Comparison of ENCODE assay signal across 22 mouse cellular contexts in the genomic region with DNA sequence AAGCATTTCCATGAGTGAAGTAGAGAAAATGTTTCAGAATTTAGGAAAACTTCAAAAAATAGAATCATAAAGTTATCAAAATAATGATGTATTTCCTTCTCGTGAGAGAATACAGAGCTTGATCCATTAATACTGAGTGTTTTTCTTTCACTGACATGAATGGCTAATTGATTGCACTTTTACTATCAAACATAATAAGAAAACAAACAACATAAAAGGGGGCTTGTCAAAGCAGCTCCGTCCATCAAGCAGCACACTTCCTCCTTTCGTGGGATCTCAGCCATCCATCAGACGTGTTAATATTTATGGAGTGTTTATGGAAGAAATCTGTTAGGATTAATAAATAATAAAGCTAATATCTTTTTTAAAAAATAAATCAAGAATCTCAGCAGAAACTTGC.
A peak's percentile ranks its signal among the peaks of the same experiment; 100 is the strongest.
DNase-seq lines count a peak whose midpoint lies in the region; ATAC-seq and TF ChIP-seq lines count a peak whose summit lies in the region.
"Had no signal": no experiment of that assay in that cellular context is flagged by ENCODE, and none has a peak within 500 bp of the region (broad histone marks: within the 10 kb centered on the region; RNA-seq: fewer than 3 reads in every experiment).

No protein-coding gene starts in this region.

- H3K27ac ChIP-seq in kidney, postnatal 0 days: no peak overlapping the region
- H3K27ac ChIP-seq in lung, embryonic 14.5 days (ENCODE audit: low read depth): no peak overlapping the region

- H3K9me3 ChIP-seq in kidney, postnatal 0 days (replicated peaks; ENCODE audit: low read length): no peaks in the 10 kb centered on the region
- no peaks in the 10 kb centered on the region for H3K9me3 ChIP-seq in lung, embryonic 14.5 days (ENCODE audit: low read depth, low read length)

- H3K36me3 ChIP-seq in kidney, postnatal 0 days (ENCODE audit: insufficient read depth, low read length): no peaks in the 10 kb centered on the region
- H3K36me3 ChIP-seq in lung, embryonic 14.5 days (ENCODE audit: insufficient read depth): no peaks in the 10 kb centered on the region
- H3K36me3 ChIP-seq: G1E had no signal

- intact Hi-C loops in heart, postnatal 10 days (cut with DNase I): no loop called here

- H3K27me3 ChIP-seq in kidney, postnatal 0 days (ENCODE audit: insufficient read depth, low read length): no peaks in the 10 kb centered on the region
- no peaks in the 10 kb centered on the region for H3K27me3 ChIP-seq in lung, embryonic 14.5 days (ENCODE audit: insufficient read depth, low read length)
- H3K27me3 ChIP-seq: CH12.LX had no signal

- H3K4me2 ChIP-seq in kidney, postnatal 0 days (ENCODE audit: low read length): no peak overlapping the region
- no peak overlapping the region for H3K4me2 ChIP-seq in lung, embryonic 14.5 days

- H3K4me1 ChIP-seq in kidney, postnatal 0 days (replicated peaks; ENCODE audit: insufficient read depth, low read length): no peaks in the 10 kb centered on the region
- H3K4me1 ChIP-seq in lung, embryonic 14.5 days (ENCODE audit: insufficient read depth): no peaks in the 10 kb centered on the region

- H3K9ac ChIP-seq in kidney, postnatal 0 days (ENCODE audit: low read depth, low read length): no peak overlapping the region
- H3K9ac ChIP-seq in lung, embryonic 14.5 days: no peak overlapping the region

- H3K4me3 ChIP-seq in kidney, postnatal 0 days (replicated peaks; ENCODE audit: low read depth, low read length): no peak overlapping the region
- H3K4me3 ChIP-seq in lung, embryonic 14.5 days (ENCODE audit: low read depth, low read length): no peak overlapping the region

- ATAC-seq in kidney, postnatal 0 days (replicated peaks; ENCODE audit: low FRiP score, low read depth): no peak
- peak; percentile 52; the same call in 1 of the 2 replicates for ATAC-seq in lung, embryonic 14.5 days (ENCODE audit: insufficient read depth)
- ATAC-seq: activated CD4-positive, CD25-positive, alpha-beta regulatory T cell, adult 4 months; CD4-positive, CD25-positive, alpha-beta regulatory T cell, adult 4 months; Patski had no signal

- WGBS in kidney, postnatal 0 days: 44% methylated on average over 4 of the region's 4 CpGs
- WGBS in lung, embryonic 14.5 days: 13% methylated on average over 4 of the region's 4 CpGs

- no peak for TF ChIP-seq CTCF in kidney, postnatal 0 days (IDR thresholded peaks at IDR 0.05; ENCODE audit: low read depth)
- no peak for TF ChIP-seq CTCF in lung, embryonic 14.5 days (IDR thresholded peaks at IDR 0.05; ENCODE audit: low read depth)

- DNase-seq in heart, adult 11 months: peak; percentile 14
- DNase-seq in heart, postnatal 10 days: no peak
- peak; percentile 65 for DNase-seq in kidney, postnatal 0 days (ENCODE audit: low spot score)
- DNase-seq in kidney, adult 9 months: no peak
- DNase-seq in kidney, postnatal 14 days: peak; percentile 2
- DNase-seq in kidney, postnatal 10 days: no peak
- DNase-seq in lung, embryonic 14.5 days: peak; percentile 33
- no peak for DNase-seq in lung, postnatal 36 days
- DNase-seq: adrenal gland, adult 2 months; adrenal gland, adult 8-10 months; adrenal gland, postnatal 10 days; adrenal gland, postnatal 14 days; adrenal gland, postnatal 25 days; adrenal gland, postnatal 36 days; B cell, adult 2 months; cerebellum, adult 11 months; cerebellum, adult 11-12 months had no signal

Comparison
In these comparisons a context has a peak if more than half of its experiments do, and no peak if none do; other contexts are left out.
1. DNase-seq: peak in heart, adult 11 months (single experiment), kidney, postnatal 0 days (single experiment), kidney, postnatal 14 days (single experiment) and lung, embryonic 14.5 days (single experiment); none in heart, postnatal 10 days (0 of 2), kidney, adult 9 months (single experiment), kidney, postnatal 10 days (single experiment) and lung, postnatal 36 days (single experiment).